Mouse (Mus musculus) E14TG2a.4 (cell line): Measurements from ENCODE around the gene Lmbr1l.

Source experiments
- CTCF ChIP-seq: conservative IDR thresholded peaks from 2 replicates; pipeline ENCODE4 v1.5.1; 2014; ENCODE audit warnings: low read length
- NANOG ChIP-seq: IDR thresholded peaks from 2 replicates; pipeline ENCODE4 v1.6.1; 2014; ENCODE audit warnings: borderline replicate concordance, low read length, mixed read lengths
- POU5F1 ChIP-seq: IDR thresholded peaks from 2 replicates; pipeline ENCODE4 v1.6.1; 2014; ENCODE audit warnings: low read length, borderline replicate concordance

DNA sequence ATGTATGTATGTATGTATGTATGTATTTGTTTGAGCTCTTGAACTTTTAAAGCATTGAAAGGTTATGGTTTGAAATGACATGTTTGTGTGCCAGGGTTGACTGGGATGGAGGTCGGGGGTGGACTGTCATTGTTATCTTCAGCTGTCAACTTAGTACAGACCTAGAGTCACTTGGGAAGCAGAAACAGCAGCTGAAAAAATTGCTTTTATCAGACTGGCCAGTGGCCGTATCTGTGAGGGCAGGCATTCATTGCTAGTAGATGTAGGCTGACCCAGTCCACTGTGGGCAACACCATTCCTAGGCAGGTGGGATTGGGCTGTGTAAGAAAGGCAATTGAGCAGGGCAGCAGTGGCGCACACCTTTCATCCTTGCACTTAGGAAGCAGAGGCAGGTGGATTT lies 41.5 kb upstream of the Lmbr1l start:
- TF ChIP-seq CTCF (no peak), NANOG (no peak), POU5F1 (no peak)
